Mouse (Mus musculus): ENCODE measurements around the gene Hdgf.

Gene Hdgf

GRCm38 (mm10) chr3:87909874-87910273 is 3.8 kb downstream of the Hdgf start:
- peak; percentile 27 for DNase-seq (ENCODE audit: low read depth, low spot score)

- DNase-seq (ENCODE audit: low read depth, low spot score): peak; percentile 81
These were observed 4.5 kb downstream of the Hdgf start for GRCm38 (mm10) chr3:87910573-87911141.

- DNase-seq (ENCODE audit: low read depth, low spot score): no peak
These were observed 7.4 kb downstream of the Hdgf start for GRCm38 (mm10) chr3:87913491-87913890.

- DNase-seq (ENCODE audit: low read depth, low spot score): no peak
These were observed 7.8 kb downstream of the Hdgf start for GRCm38 (mm10) chr3:87913891-87914290.

GRCm38 (mm10) chr3:87916990-87917389 is 10.9 kb downstream of the Hdgf start:
- no peak for DNase-seq (ENCODE audit: low read depth, low spot score)

GRCm38 (mm10) chr3:87918551-87918950 is 12.4 kb downstream of the Hdgf start:
- no peak for DNase-seq (ENCODE audit: low read depth, low spot score)

- peak; percentile 99 for DNase-seq (ENCODE audit: low read depth, low spot score)
These were observed 13.4 kb downstream of the Hdgf start, which contains the start of gene Mrpl24 for GRCm38 (mm10) chr3:87919336-87920108. TSS of gene Mrpl24 (plus strand) at chr3:87919506.

GRCm38 (mm10) chr3:87920270-87920943 is 14.3 kb downstream of the Hdgf start:
- no peak for DNase-seq (ENCODE audit: low read depth, low spot score)

- no peak for DNase-seq (ENCODE audit: low read depth, low spot score)
These were observed 18.9 kb downstream of the Hdgf start for GRCm38 (mm10) chr3:87924996-87925395.

GRCm38 (mm10) chr3:87927452-87927851 is 21.3 kb downstream of the Hdgf start:
- DNase-seq (ENCODE audit: low read depth, low spot score): no peak

GRCm38 (mm10) chr3:87929341-87930077 is 23.4 kb downstream of the Hdgf start:
- DNase-seq (ENCODE audit: low read depth, low spot score): no peak

GRCm38 (mm10) chr3:87930078-87930795 is 24.1 kb downstream of the Hdgf start, which contains the start of the genes Isg20l2 and Rrnad1:
TSS of gene Isg20l2 (plus strand) at chr3:87930314.
TSS of gene Rrnad1 (minus strand) at chr3:87930717.
- peak; percentile 100 for DNase-seq (ENCODE audit: low read depth, low spot score)

- no peak for DNase-seq (ENCODE audit: low read depth, low spot score)
These were observed 27.9 kb downstream of the Hdgf start for GRCm38 (mm10) chr3:87934026-87934425.

GRCm38 (mm10) chr3:87934501-87934900 is 28.4 kb downstream of the Hdgf start:
- DNase-seq (ENCODE audit: low read depth, low spot score): no peak

GRCm38 (mm10) chr3:87935201-87935600 is 29.1 kb downstream of the Hdgf start:
- DNase-seq (ENCODE audit: low read depth, low spot score): no peak

GRCm38 (mm10) chr3:87935776-87936175 is 29.7 kb downstream of the Hdgf start:
- DNase-seq (ENCODE audit: low read depth, low spot score): peak; percentile 88

- DNase-seq (ENCODE audit: low read depth, low spot score): no peak
These were observed 34.5 kb downstream of the Hdgf start for GRCm38 (mm10) chr3:87940611-87941010.

GRCm38 (mm10) chr3:87942471-87942870 is 36.4 kb downstream of the Hdgf start:
- no peak for DNase-seq (ENCODE audit: low read depth, low spot score)

- DNase-seq (ENCODE audit: low read depth, low spot score): no peak
These were observed 37.5 kb downstream of the Hdgf start for GRCm38 (mm10) chr3:87943586-87943985.

GRCm38 (mm10) chr3:87944838-87945600 is 38.9 kb downstream of the Hdgf start:
- no peak for DNase-seq (ENCODE audit: low read depth, low spot score)
